Mouse (Mus musculus) CH12.LX (cell line): ENCODE data around the gene Fhit. TPM values are rescaled to one million over a fixed set of nuclear protein-coding genes. Genes with fewer than 3 reads are reported as not detected.

Source experiments
- DNase-seq: peaks from one replicate; pipeline ENCODE4 v3.0.0-alpha.2; 2013; ENCODE audit errors: extremely low read depth
- H3K27ac ChIP-seq: 2 replicates; pipeline ENCODE4 v1.5.1; 2012; ENCODE audit warnings: low read depth, mild to moderate bottlenecking, control low read depth, moderate library complexity; ENCODE audit not compliant: insufficient read depth
- H3K27me3 ChIP-seq: replicated peaks from 2 replicates; pipeline ENCODE3; 2012; ENCODE audit warnings: inconsistent platforms
- H3K36me3 ChIP-seq, 2 experiments: replicated peaks in 1 of 2; 2 replicates each; pipeline versions ENCODE3 to v1.6.1; 2012; ENCODE audit warnings: inconsistent platforms in 1 of 2, low read length in 1 of 2, mild to moderate bottlenecking in 1 of 2, mixed read lengths in 1 of 2, moderate library complexity in 1 of 2; ENCODE audit not compliant: control insufficient read depth in 1 of 2, insufficient read depth in 1 of 2
- H3K4me1 ChIP-seq, 2 experiments: 2 replicates each; pipeline ENCODE4 v1.6.1; 2012; ENCODE audit warnings: inconsistent platforms in 1 of 2, moderate library complexity in 1 of 2; ENCODE audit not compliant: insufficient read depth in 2 of 2, control insufficient read depth in 1 of 2
- H3K4me2 ChIP-seq: 2 replicates; pipeline ENCODE4 v1.6.1; 2012; ENCODE audit warnings: low read depth, mild to moderate bottlenecking, control low read depth; ENCODE audit not compliant: poor library complexity, insufficient read depth, severe bottlenecking
- H3K4me3 ChIP-seq, 3 experiments: fragments of 150-350 bp in 1 of 3; sonication (generic) in 1 of 3; replicated peaks in 1 of 3; 2 replicates each; pipeline versions ENCODE3 to v1.5.1; 2011 to 2012; ENCODE audit warnings: low read depth in 2 of 3, low read length in 2 of 3, mild to moderate bottlenecking in 2 of 3, moderate library complexity in 2 of 3, control low read depth in 1 of 3, improper control_type of control experiment in 1 of 3, inconsistent platforms in 1 of 3, mixed read lengths in 1 of 3; ENCODE audit not compliant: poor library complexity in 1 of 3
- H3K79me2 ChIP-seq: replicated peaks from 2 replicates; pipeline ENCODE4 v1.6.1; 2012; ENCODE audit warnings: mild to moderate bottlenecking, moderate library complexity; ENCODE audit not compliant: control insufficient read depth, poor library complexity, insufficient read depth, severe bottlenecking; ENCODE audit errors: extremely low read depth
- H3K9ac ChIP-seq: 2 replicates; pipeline ENCODE4 v1.6.1; 2012; ENCODE audit warnings: low read depth, mild to moderate bottlenecking, control low read depth, moderate library complexity; ENCODE audit not compliant: insufficient read depth
- H3K9me3 ChIP-seq: replicated peaks from 2 replicates; pipeline ENCODE3; 2012; ENCODE audit warnings: low read length, inconsistent platforms, mixed read lengths
- CHD1 ChIP-seq: IDR thresholded peaks from 2 replicates; pipeline ENCODE4 v1.6.1; 2012; ENCODE audit warnings: low read depth, low read length, improper control_type of control experiment, inconsistent platforms
- CHD2 ChIP-seq: IDR thresholded peaks from 2 replicates; pipeline ENCODE4 v1.6.1; 2011; ENCODE audit warnings: low read length, improper control_type of control experiment
- EP300 ChIP-seq: IDR thresholded peaks from 2 replicates; pipeline ENCODE4 v1.6.1; 2011; ENCODE audit warnings: low read length, improper control_type of control experiment
- HCFC1 ChIP-seq: IDR thresholded peaks from 2 replicates; pipeline ENCODE4 v1.6.1; 2012; ENCODE audit warnings: low read depth, mild to moderate bottlenecking, inconsistent platforms, low read length, improper control_type of control experiment
- IRF4 ChIP-seq: IDR thresholded peaks from 2 replicates; pipeline ENCODE4 v1.6.1; 2014; ENCODE audit warnings: low read depth, mild to moderate bottlenecking, inconsistent platforms, low read length, improper control_type of control experiment
- JUN ChIP-seq: IDR thresholded peaks from 2 replicates; pipeline ENCODE4 v1.6.1; 2011; ENCODE audit warnings: low read depth, mild to moderate bottlenecking, low read length, improper control_type of control experiment, moderate library complexity; ENCODE audit not compliant: insufficient read depth
- JUND ChIP-seq: conservative IDR thresholded peaks from 2 replicates; pipeline ENCODE4 v1.6.1; 2011; ENCODE audit warnings: low read depth, low read length, improper control_type of control experiment
- KAT2A ChIP-seq: IDR thresholded peaks from 2 replicates; pipeline ENCODE4 v1.6.1; 2012; ENCODE audit warnings: low read length, improper control_type of control experiment, inconsistent platforms; ENCODE audit not compliant: insufficient replicate concordance
- MAFK ChIP-seq: IDR thresholded peaks from 2 replicates; pipeline ENCODE4 v1.6.1; 2011; ENCODE audit warnings: low read length, improper control_type of control experiment; ENCODE audit not compliant: insufficient replicate concordance
- MAX ChIP-seq: IDR thresholded peaks from 2 replicates; pipeline ENCODE4 v1.6.1; 2011; ENCODE audit warnings: low read length, improper control_type of control experiment
- MEF2A ChIP-seq: IDR thresholded peaks from 2 replicates; pipeline ENCODE4 v1.6.1; 2014; ENCODE audit warnings: low read depth, mild to moderate bottlenecking, inconsistent platforms, low read length, improper control_type of control experiment, borderline replicate concordance
- MXI1 ChIP-seq: IDR thresholded peaks from 2 replicates; pipeline ENCODE4 v1.6.1; 2011; ENCODE audit warnings: mild to moderate bottlenecking, low read depth, low read length, improper control_type of control experiment
- MYC ChIP-seq: IDR thresholded peaks from 2 replicates; pipeline ENCODE4 v1.6.1; 2011; ENCODE audit warnings: low read depth, mild to moderate bottlenecking, improper control_type of control experiment, low read length
- NELFE ChIP-seq: IDR thresholded peaks from 2 replicates; pipeline ENCODE4 v1.6.1; 2011; ENCODE audit warnings: low read depth, low read length, improper control_type of control experiment
- PAX5 ChIP-seq: IDR thresholded peaks from 2 replicates; pipeline ENCODE4 v1.6.1; 2012; ENCODE audit warnings: low read length, inconsistent platforms, mixed read lengths
- POLR2A ChIP-seq: IDR thresholded peaks from 2 replicates; pipeline ENCODE4 v1.6.1; 2011; ENCODE audit warnings: low read depth, mild to moderate bottlenecking, improper control_type of control experiment, low read length
- RCOR1 ChIP-seq: conservative IDR thresholded peaks from 2 replicates; pipeline ENCODE4 v1.6.1; 2012; ENCODE audit warnings: low read depth, mild to moderate bottlenecking, inconsistent platforms, low read length, improper control_type of control experiment
- SIN3A ChIP-seq: IDR thresholded peaks from 2 replicates; pipeline ENCODE4 v1.6.1; 2012; ENCODE audit warnings: low read length, improper control_type of control experiment, inconsistent platforms
- SMC3 ChIP-seq: IDR thresholded peaks from 2 replicates; pipeline ENCODE4 v1.6.1; 2011; ENCODE audit warnings: low read depth, low read length, improper control_type of control experiment
- TCF12 ChIP-seq: IDR thresholded peaks from 2 replicates; pipeline ENCODE4 v1.6.1; 2014; ENCODE audit warnings: low read depth, mild to moderate bottlenecking, inconsistent platforms, low read length, improper control_type of control experiment
- UBTF ChIP-seq: IDR thresholded peaks from 2 replicates; pipeline ENCODE4 v1.6.1; 2012; ENCODE audit warnings: low read depth, mild to moderate bottlenecking, inconsistent platforms, low read length, improper control_type of control experiment, moderate library complexity
- USF2 ChIP-seq: conservative IDR thresholded peaks from 2 replicates; pipeline ENCODE4 v1.6.1; 2011; ENCODE audit warnings: low read depth, low read length, improper control_type of control experiment
- ZKSCAN1 ChIP-seq: IDR thresholded peaks from 2 replicates; pipeline ENCODE4 v1.6.1; 2012; ENCODE audit warnings: low read depth, inconsistent platforms, low read length, improper control_type of control experiment, borderline replicate concordance
- ZNF384 ChIP-seq: IDR thresholded peaks from 2 replicates; pipeline ENCODE4 v1.6.1; 2012; ENCODE audit warnings: low read depth, low read length, improper control_type of control experiment, inconsistent platforms
- dilution Hi-C: fragments of 300-500 bp; cut with MboI; formaldehyde crosslinking; loops from 2 replicates; pipeline ENCODE4 v1.14.3; 2020; ENCODE audit warnings: low sequenced_read_pairs; ENCODE audit not compliant: extremely low pct_unique_long_range_greater_than_20kb, extremely low pct_ligation_motif_present
- in situ Hi-C: fragments of 300-500 bp; cut with MboI; formaldehyde crosslinking; loops from 3 replicates; pipeline ENCODE4 v1.14.3; 2019; ENCODE audit warnings: low sequenced_read_pairs, low pct_ligation_motif_present, low pct_unique_long_range_greater_than_20kb, mixed read lengths
- polyA plus RNA-seq: library from polyadenylated mRNA; unstranded; fragments of >175 nt; gene quantifications from 2 replicates; pipeline ENCODE4 v1.2.1, GENCODE M21; 2012; ENCODE audit warnings: low read depth; ENCODE audit not compliant: insufficient read length
- total RNA-seq, 2 experiments: library from RNA; depleted of rRNA; stranded (reverse); fragments of 300-350 nt in 1 of 2; fragments of >200 nt in 1 of 2; gene quantifications; 2 replicates each; pipeline ENCODE4 v1.2.3; 2012 to 2014

The Fhit gene
- total and polyA plus RNA-seq, 3 experiments = 0.64 to 1.9 (median 0.64) TPM

DNA sequence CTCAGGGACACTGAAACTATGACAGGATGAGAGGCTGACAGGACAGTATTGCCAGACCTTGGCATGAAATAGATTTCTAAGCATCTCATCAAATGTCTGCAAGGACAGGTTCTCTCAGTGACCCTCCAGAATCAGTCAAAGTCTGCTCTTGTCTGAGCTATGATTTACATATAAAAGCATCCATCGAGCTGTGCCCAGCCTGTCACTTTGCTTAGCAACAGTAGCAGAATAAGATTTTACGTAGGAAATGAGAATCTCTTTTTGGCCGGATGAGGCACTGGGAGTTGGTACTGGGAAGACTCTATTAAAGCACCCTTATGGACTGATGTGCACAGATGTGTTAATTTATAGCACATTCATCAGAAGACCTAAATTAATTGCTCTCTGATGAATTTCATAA lies 1519.8 kb downstream of the Fhit start:
- no peaks in the 10 kb centered on the region for H3K9me3 ChIP-seq
- in situ Hi-C loops = loop anchor here (10.0 kb wide), 1 partner anchor 237 kb away; no protein-coding TSS in a partner anchor
- dilution Hi-C loops = no loop called here
- TF ChIP-seq MYC (no peak), TCF12 (no peak), NELFE (no peak), CHD1 (no peak), RCOR1 (no peak), PAX5 (no peak), HCFC1 (no peak), POLR2A (no peak), SMC3 (no peak), MXI1 (no peak), JUN (no peak), JUND (no peak), MAX (no peak), IRF4 (no peak), ZKSCAN1 (no peak), EP300 (no peak), USF2 (no peak)
- no peaks in the 10 kb centered on the region for H3K4me1 ChIP-seq
- H3K27me3 ChIP-seq = no peaks in the 10 kb centered on the region
- H3K9ac ChIP-seq = no peak overlapping the region
- no peak for DNase-seq
- no peak overlapping the region for H3K27ac ChIP-seq
- no peaks in the 10 kb centered on the region for H3K79me2 ChIP-seq
- H3K36me3 ChIP-seq = no peaks in the 10 kb centered on the region
- H3K4me2 ChIP-seq = no peak overlapping the region
- H3K4me3 ChIP-seq = no peak overlapping the region

DNA sequence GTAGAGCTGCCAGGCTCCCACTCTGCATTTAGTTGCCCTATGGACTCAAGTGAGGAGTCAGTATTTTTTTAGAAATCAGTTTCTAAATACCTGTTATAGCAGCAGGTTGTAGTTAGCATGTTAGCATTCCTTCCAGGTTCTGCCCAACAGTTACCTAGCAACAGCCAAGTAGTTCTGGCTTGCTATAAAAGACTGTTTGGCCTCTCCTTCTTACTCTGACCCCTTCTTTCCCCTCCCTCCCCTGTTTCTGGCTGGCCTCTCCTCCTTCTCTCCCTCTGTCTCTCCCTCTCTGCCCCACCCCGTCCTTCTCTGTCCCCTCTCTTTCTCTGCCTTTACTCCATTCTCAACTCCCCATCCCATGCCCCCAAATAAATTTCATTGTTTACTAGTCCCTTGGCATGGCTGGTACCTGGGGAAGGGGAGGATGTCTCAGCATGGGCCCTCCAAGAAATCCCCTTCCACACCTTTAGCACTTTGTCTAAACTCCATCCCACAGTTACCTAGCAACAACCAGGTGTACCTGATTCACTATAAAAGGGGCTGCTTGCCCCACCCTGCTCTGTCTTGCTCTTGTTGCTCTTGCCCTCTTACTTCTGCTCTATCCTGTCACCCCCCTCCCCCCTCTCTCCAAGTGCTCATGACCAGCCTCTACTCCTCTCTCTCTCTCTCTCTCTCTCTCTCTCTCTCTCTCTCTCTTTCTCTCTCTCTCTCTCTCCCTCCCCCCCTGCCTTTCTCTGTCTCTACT lies 1527.4 kb downstream of the Fhit start:
- Histone ChIP-seq H3K9ac (no peak overlapping the region), H3K4me3 (no peak overlapping the region), H3K9me3 (no peaks in the 10 kb centered on the region), H3K4me1 (no peaks in the 10 kb centered on the region), H3K4me2 (no peak overlapping the region), H3K27ac (no peak overlapping the region), H3K79me2 (no peaks in the 10 kb centered on the region), H3K36me3 (no peaks in the 10 kb centered on the region), H3K27me3 (no peaks in the 10 kb centered on the region)
- dilution Hi-C loops (no loop called here), in situ Hi-C loops (no loop called here)
- TF ChIP-seq MYC (no peak), HCFC1 (no peak), KAT2A (no peak), SIN3A (no peak), MAX (no peak), ZKSCAN1 (no peak), RCOR1 (no peak), EP300 (no peak), CHD1 (no peak), NELFE (no peak), POLR2A (no peak), ZNF384 (no peak), MAFK (no peak), CHD2 (no peak), MEF2A (no peak), IRF4 (no peak), UBTF (no peak)
- DNase-seq = no peak
